ENCODE assay signal across 26 mouse cellular contexts in the genomic region with DNA sequence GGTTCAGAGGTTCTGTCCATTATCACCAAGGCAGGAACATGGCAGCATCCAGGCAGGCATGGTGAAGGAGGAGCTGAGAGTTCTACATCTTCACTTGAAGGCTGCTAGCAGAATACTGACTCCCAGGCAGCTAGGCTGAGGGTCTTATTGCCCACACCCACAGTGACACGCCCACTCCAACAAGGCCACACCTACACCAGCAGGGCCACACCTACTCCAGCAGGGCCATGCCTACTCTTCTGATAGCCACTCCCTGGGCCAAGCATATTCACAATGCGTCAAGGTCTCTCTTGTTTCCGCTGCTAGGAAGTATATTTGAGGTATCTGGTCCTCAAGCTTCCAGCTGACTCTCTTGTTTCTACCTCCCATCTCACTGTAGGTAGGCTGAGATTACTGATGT. TPM values are rescaled to one million over a fixed set of nuclear protein-coding genes. Genes with fewer than 3 reads are reported as not detected.
"Had no signal": no experiment of that assay in that cellular context is flagged by ENCODE, and none has a peak within 500 bp of the region (broad histone marks: within the 10 kb centered on the region; RNA-seq: fewer than 3 reads in every experiment).

No protein-coding gene starts in this region.

- H3K36me3 ChIP-seq: neural tube, embryonic 12.5 days; neural tube, embryonic 13.5 days; neural tube, embryonic 15.5 days; stomach, embryonic 15.5 days had no signal

- DNase-seq: retina, postnatal 1 day; right cerebral cortex, adult 18-20 months; right cerebral cortex, postnatal 14 days; right cerebral cortex, postnatal 25 days; right cerebral cortex, postnatal 4 days; spleen, adult 18-20 months; thymus, adult 18-20 months; thymus, adult 2 months; thymus, postnatal 14 days; thymus, postnatal 25 days; thymus, postnatal 36 days; thymus, postnatal 4 days had no signal

- H3K9me3 ChIP-seq: neural tube, embryonic 12.5 days; neural tube, embryonic 13.5 days; neural tube, embryonic 15.5 days; stomach, embryonic 15.5 days had no signal

- H3K27ac ChIP-seq: neural tube, embryonic 12.5 days; neural tube, embryonic 13.5 days; neural tube, embryonic 15.5 days; stomach, embryonic 15.5 days; stomach, postnatal 0 days had no signal

- H3K4me3 ChIP-seq: neural tube, embryonic 12.5 days; neural tube, embryonic 13.5 days; neural tube, embryonic 15.5 days; stomach, embryonic 15.5 days had no signal

- H3K4me2 ChIP-seq: neural tube, embryonic 12.5 days; neural tube, embryonic 13.5 days; neural tube, embryonic 15.5 days; stomach, embryonic 15.5 days had no signal

- H3K9ac ChIP-seq: neural tube, embryonic 12.5 days; neural tube, embryonic 13.5 days; neural tube, embryonic 15.5 days; stomach, embryonic 15.5 days had no signal

RNA-seq across cellular contexts. Expression of gene Shroom1, which starts 2.0 kb away (rescaled TPM):
- total RNA-seq: neutrophil, adult 5-6 weeks had no signal

RNA-seq across cellular contexts. Expression of gene Gm10447, which starts 2.1 kb away (rescaled TPM):
- total RNA-seq: neutrophil, adult 5-6 weeks had no signal
- polyA plus RNA-seq: neural tube, embryonic 13.5 days; neural tube, embryonic 14.5 days; neural tube, embryonic 15.5 days; small intestine, adult 2 months; thymus, postnatal 0 days had no signal

RNA-seq across cellular contexts. Expression of gene Gm9837, which starts 11.3 kb away (rescaled TPM):
- total RNA-seq: neutrophil, adult 5-6 weeks had no signal
- polyA plus RNA-seq: neural tube, embryonic 12.5 days; neural tube, embryonic 13.5 days; neural tube, embryonic 14.5 days; neural tube, embryonic 15.5 days; small intestine, adult 2 months; spleen, adult 2 months; stomach, embryonic 14.5 days; stomach, embryonic 15.5 days; stomach, embryonic 16.5 days; stomach, postnatal 0 days; thymus, adult 2 months; thymus, postnatal 0 days; urinary bladder, adult 2 months had no signal

RNA-seq across cellular contexts. Expression of gene Gm9945, which starts 21.0 kb away (rescaled TPM):
- total RNA-seq: neutrophil, adult 5-6 weeks had no signal
- polyA plus RNA-seq: neural tube, embryonic 12.5 days; neural tube, embryonic 13.5 days; neural tube, embryonic 15.5 days; small intestine, adult 2 months; spleen, adult 2 months; stomach, embryonic 14.5 days; stomach, embryonic 15.5 days; stomach, embryonic 16.5 days; stomach, postnatal 0 days; testis, adult 2 months; thymus, adult 2 months; thymus, postnatal 0 days had no signal

RNA-seq across cellular contexts. Expression of gene Sowaha, which starts 21.1 kb away (rescaled TPM):
- total RNA-seq: neutrophil, adult 5-6 weeks had no signal
